Mouse (Mus musculus) heart, embryonic 14.5 days (tissue): ENCODE data around the gene Gpr161. TPM values are rescaled to one million over a fixed set of nuclear protein-coding genes. Genes with fewer than 3 reads are reported as not detected.

Experiments
- ATAC-seq: fragments of 200-750 bp; cut with Nextera tagmentation; 2 replicates; pipeline ENCODE4 v1.8.0; 2017; ENCODE audit warnings: low read depth, moderate TSS enrichment; ENCODE audit not compliant: insufficient number of reproducible peaks, insufficient read depth, low FRiP score
- H3K27ac ChIP-seq, 2 experiments: fragments of 200-500 bp in 1 of 2; fragments of 300-500 bp in 1 of 2; sonication (generic) in 1 of 2; replicated peaks in 1 of 2; 2 replicates each; pipeline ENCODE4 v1.5.1; 2012 to 2014; ENCODE audit warnings: low read depth in 2 of 2, low read length in 2 of 2, control low read depth in 1 of 2, mild to moderate bottlenecking in 1 of 2, mixed read lengths in 1 of 2; ENCODE audit not compliant: control insufficient read depth in 1 of 2, insufficient read depth in 1 of 2
- H3K27me3 ChIP-seq: fragments of 300-500 bp; sonication (generic); 2 replicates; pipeline ENCODE4 v1.6.1; 2014; ENCODE audit warnings: mild to moderate bottlenecking, low read length, control low read depth; ENCODE audit not compliant: control insufficient read depth, insufficient read depth
- H3K36me3 ChIP-seq: fragments of 300-500 bp; sonication (generic); 2 replicates; pipeline ENCODE4 v1.6.1; 2014; ENCODE audit warnings: mild to moderate bottlenecking, control low read depth, low read length, mixed read lengths; ENCODE audit not compliant: control insufficient read depth, insufficient read depth
- H3K4me1 ChIP-seq, 2 experiments: fragments of 200-500 bp in 1 of 2; fragments of 300-500 bp in 1 of 2; sonication (generic) in 1 of 2; 2 replicates each; pipeline ENCODE4 v1.6.1; 2012 to 2014; ENCODE audit warnings: low read length in 2 of 2, control low read depth in 1 of 2, mixed read lengths in 1 of 2; ENCODE audit not compliant: control insufficient read depth in 2 of 2, insufficient read depth in 2 of 2
- H3K4me2 ChIP-seq: fragments of 300-500 bp; sonication (generic); 2 replicates; pipeline ENCODE4 v1.6.1; 2014; ENCODE audit warnings: mild to moderate bottlenecking, low read length
- H3K4me3 ChIP-seq, 2 experiments: fragments of 200-500 bp in 1 of 2; fragments of 300-500 bp in 1 of 2; sonication (generic) in 1 of 2; 2 replicates each; pipeline ENCODE4 v1.5.1; 2012 to 2014; ENCODE audit warnings: low read length in 2 of 2, mild to moderate bottlenecking in 2 of 2, control low read depth in 1 of 2, low read depth in 1 of 2, moderate library complexity in 1 of 2; ENCODE audit not compliant: control insufficient read depth in 1 of 2, insufficient read depth in 1 of 2
- H3K9ac ChIP-seq: fragments of 300-500 bp; sonication (generic); 2 replicates; pipeline ENCODE4 v1.6.1; 2014; ENCODE audit warnings: mild to moderate bottlenecking, low read length
- H3K9me3 ChIP-seq: fragments of 300-500 bp; sonication (generic); 2 replicates; pipeline ENCODE4 v1.6.1; 2016; ENCODE audit warnings: low read length, control low read depth; ENCODE audit not compliant: control insufficient read depth
- WGBS: fragments of 180-500 bp; shearing (Covaris S2); extraction: QIAGEN DNeasy Blood & Tissue Kit; methylation state at CpG from one replicate; pipeline ENCODE4 v1.1.7; 2014; 5-methylcytosine and 5-hydroxymethylcytosine counted together
- polyA plus RNA-seq: library from polyadenylated mRNA; unstranded; fragments of >200 nt; fragmentation: Nextera tagmentation; extraction: Ambion mirVana; gene quantifications from 2 replicates; pipeline ENCODE4 v1.2.1, GENCODE M21; 2014

Gpr161 gene
- polyA plus RNA-seq, 1 experiment from 2014 or later: 1.0 TPM

DNA sequence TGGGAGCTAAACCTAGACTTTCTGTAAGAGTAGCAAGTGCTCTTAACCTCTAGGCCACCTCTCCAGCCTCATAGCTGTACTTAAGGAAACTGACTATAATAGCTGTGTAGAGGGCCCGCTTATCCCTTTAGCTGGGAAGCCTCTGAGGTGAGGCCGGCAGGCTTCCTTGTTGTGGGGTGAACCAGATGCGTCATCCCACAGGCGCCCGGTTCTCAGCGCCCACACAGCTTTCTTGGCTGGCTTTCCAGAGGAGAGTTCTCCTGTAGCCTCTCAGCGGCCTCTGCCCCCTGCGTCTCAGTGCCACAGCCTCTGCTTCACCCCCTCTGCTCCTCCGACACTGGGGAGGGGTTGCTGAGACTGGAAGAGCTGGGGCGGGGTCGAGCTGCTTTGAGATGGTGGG, 20.8 kb downstream of the Gpr161 start:
- Histone ChIP-seq H3K4me2 (no peak overlapping the region), H3K36me3 (peaks cover 22% of the 10 kb centered on the region; the same call in 1 of the 2 replicates), H3K9ac (no peak overlapping the region), H3K27ac (no peak overlapping the region), H3K27me3 (no peaks in the 10 kb centered on the region), H3K4me1 (peaks cover 2 to 6% of the 10 kb centered on the region in 2 experiments; a peak in 3 of 4 replicates), H3K4me3 (no peak overlapping the region), H3K9me3 (no peaks in the 10 kb centered on the region)
- WGBS: 50% methylated on average over 11 of the region's 11 CpGs
- ATAC-seq: no peak

DNA sequence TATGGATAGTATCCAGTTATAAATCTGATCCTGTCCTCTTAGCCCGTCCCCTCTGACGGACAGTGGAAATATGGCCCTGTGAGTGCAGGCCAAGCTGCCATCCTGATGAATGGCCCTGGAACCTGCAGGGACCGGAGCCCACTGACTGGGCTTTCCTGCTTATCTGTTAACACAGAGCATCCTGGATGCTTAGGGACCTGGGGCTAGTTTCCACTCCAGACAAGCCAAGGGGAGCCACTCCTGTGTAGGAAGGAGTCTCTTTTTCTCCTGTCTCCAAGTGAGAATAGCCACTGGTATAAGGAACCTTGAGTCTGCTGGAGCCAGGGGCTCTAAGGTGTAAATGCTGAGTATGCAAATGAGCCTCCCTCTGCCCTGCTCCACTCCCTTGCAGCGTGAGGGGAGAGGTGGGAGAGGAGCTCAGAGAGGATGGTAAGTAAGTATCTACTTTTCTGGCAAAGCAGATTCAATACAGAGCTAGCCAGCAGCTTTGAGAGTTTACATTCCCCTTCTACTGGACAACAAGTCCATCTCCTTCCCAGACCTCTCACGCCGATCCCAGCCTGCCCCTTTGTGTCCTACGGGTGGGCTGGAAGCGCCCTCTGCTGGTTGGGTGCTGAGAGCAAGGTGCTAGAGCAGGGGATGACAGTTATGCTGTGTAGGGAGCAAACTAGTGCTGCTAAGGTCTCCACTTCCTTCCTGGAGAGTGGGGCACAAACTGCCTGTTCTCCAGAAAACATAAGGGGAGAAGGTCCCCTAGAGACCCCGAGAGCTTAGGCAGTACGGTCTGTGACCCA, 24.7 kb downstream of the Gpr161 start:
- peak overlapping the region; percentile 17; the same call in 1 of the 2 replicates for H3K4me2 ChIP-seq
- H3K27ac ChIP-seq: peak overlapping the region; percentile 36 to 65; a peak in 3 of 4 replicates
- WGBS: 32% methylated on average over 10 of the region's 10 CpGs

DNA sequence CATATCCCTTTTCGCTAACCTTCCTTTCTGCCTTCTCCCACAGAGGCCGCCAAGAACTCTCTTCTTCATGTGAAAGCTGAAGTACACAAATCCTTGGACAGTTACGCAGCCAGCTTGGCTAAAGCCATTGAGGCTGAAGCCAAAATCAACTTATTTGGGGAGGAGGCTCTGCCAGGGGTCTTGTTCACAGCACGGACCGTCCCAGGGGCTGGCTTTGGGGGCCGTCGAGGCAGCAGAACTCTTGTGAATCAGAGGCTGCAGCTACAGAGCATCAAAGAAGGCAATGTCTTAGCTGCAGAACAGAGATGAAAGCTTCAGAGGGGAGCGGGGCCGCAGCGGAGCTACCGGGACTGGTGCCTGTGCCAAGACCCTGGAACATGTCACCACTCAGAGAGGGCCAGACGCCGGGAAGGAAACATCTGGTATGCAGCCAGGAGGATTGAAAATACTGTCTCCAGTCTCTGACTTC, 25.8 kb downstream of the Gpr161 start:
- WGBS: 45% methylated on average over 13 of the region's 13 CpGs
- Histone ChIP-seq H3K36me3 (peaks cover 14% of the 10 kb centered on the region; the same call in 1 of the 2 replicates), H3K4me1 (peaks cover 4 to 9% of the 10 kb centered on the region in 2 experiments), H3K27me3 (no peaks in the 10 kb centered on the region), H3K27ac (peak overlapping the region; percentile 19 to 65; a peak in 2 of 4 replicates), H3K4me3 (no peak overlapping the region), H3K4me2 (peak overlapping the region; percentile 16; the same call in 1 of the 2 replicates), H3K9ac (no peak overlapping the region), H3K9me3 (no peaks in the 10 kb centered on the region)
- ATAC-seq: peak; percentile 38; the same call in 1 of the 2 replicates

More for the DNA sequence above, 24.7 kb downstream of the Gpr161 start:
- no peaks in the 10 kb centered on the region for H3K9me3 ChIP-seq
- no peaks in the 10 kb centered on the region for H3K27me3 ChIP-seq
- H3K4me3 ChIP-seq: no peak overlapping the region
- H3K9ac ChIP-seq: peak overlapping the region; percentile 10; the same call in 1 of the 2 replicates
- ATAC-seq: no peak
- peaks cover 4 to 9% of the 10 kb centered on the region in 2 experiments for H3K4me1 ChIP-seq
- H3K36me3 ChIP-seq: peaks cover 14% of the 10 kb centered on the region; the same call in 1 of the 2 replicates

DNA sequence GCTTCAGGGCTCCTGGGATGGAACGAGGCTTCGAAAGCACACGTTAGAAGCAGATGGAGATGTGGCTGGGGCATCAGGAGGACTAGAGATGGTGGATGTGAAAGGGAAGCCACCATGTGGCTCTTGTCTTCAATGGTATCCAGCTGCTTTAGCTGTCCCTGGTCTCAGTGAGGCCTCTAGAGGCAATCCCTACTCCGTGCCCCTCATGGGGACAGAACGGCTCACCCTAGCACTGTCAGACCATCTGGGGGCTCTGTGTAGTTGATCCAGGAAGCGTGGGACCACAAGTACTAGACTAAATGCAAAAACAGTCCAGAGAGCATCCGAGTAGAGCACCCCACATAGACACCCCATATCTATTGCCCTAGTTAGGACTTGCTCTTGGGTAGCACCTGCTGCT, 26.3 kb downstream of the Gpr161 start:
- 79% methylated on average over 7 of the region's 7 CpGs for WGBS

DNA sequence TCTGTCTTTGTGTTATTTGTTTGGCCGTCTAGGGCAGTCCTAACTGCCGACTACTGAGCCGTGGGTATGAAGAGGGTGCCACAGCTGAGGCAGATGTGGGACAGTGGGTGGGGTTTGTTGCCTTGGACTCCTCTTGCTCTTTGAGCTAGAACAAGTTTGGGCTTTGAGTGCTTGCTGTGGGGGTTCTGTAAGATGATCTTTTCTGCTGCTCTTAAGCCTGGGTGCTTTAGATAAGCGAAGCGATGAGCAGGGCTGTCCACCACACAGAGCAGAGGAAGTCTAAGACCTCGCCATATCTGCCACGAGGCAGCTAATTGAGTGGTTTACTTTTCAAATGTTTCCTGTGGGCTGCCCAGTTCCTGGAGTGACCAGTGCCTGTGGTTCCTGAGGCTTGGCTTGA, 27.3 kb downstream of the Gpr161 start:
- H3K36me3 ChIP-seq: peaks cover 6% of the 10 kb centered on the region; the same call in 1 of the 2 replicates
- H3K9ac ChIP-seq: no peak overlapping the region
- WGBS: 30% methylated on average over 7 of the region's 7 CpGs
- no peak overlapping the region for H3K27ac ChIP-seq
- no peak overlapping the region for H3K4me3 ChIP-seq
- peaks cover 4 to 9% of the 10 kb centered on the region in 2 experiments for H3K4me1 ChIP-seq
- H3K9me3 ChIP-seq: no peaks in the 10 kb centered on the region
- no peak overlapping the region for H3K4me2 ChIP-seq
- no peaks in the 10 kb centered on the region for H3K27me3 ChIP-seq
- no peak for ATAC-seq

More for the DNA sequence above, 26.3 kb downstream of the Gpr161 start:
- Histone ChIP-seq H3K4me2 (no peak overlapping the region), H3K9ac (no peak overlapping the region), H3K27me3 (no peaks in the 10 kb centered on the region), H3K27ac (peak overlapping the region in 1 of 2 experiments; percentile 65; a peak in 1 of 4 replicates), H3K9me3 (no peaks in the 10 kb centered on the region), H3K4me3 (no peak overlapping the region), H3K4me1 (peaks cover 4 to 9% of the 10 kb centered on the region in 2 experiments), H3K36me3 (peaks cover 14% of the 10 kb centered on the region; the same call in 1 of the 2 replicates)
- ATAC-seq: no peak

DNA sequence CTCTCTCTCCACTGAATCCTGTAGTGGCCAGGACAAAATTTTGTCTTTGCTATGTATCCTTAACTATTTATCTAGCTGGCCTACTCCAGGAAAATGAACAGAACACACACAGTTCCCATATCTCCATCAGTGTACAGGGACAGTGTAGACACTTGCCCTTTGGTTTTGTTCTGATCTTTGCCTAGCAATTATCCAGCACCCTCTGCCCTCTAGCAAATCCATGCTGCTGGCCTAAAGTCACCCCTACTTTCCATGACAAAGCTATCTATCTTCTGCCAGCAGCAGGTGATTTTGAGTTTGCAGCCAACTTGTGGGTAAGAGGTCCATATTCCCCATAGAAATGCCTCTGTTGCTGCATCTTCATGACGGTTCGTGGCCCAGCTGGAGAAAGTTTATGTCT, 31.8 kb downstream of the Gpr161 start:
- H3K36me3 ChIP-seq: peaks cover 12% of the 10 kb centered on the region
- H3K4me3 ChIP-seq: no peak overlapping the region
- no peaks in the 10 kb centered on the region; a peak in 1 of 4 replicates for H3K4me1 ChIP-seq
- 76% methylated on average over 2 of the region's 2 CpGs for WGBS
- H3K4me2 ChIP-seq: no peak overlapping the region
- no peak overlapping the region for H3K9ac ChIP-seq
- no peak overlapping the region for H3K27ac ChIP-seq
- no peaks in the 10 kb centered on the region for H3K9me3 ChIP-seq
- H3K27me3 ChIP-seq: no peaks in the 10 kb centered on the region
- no peak for ATAC-seq

DNA sequence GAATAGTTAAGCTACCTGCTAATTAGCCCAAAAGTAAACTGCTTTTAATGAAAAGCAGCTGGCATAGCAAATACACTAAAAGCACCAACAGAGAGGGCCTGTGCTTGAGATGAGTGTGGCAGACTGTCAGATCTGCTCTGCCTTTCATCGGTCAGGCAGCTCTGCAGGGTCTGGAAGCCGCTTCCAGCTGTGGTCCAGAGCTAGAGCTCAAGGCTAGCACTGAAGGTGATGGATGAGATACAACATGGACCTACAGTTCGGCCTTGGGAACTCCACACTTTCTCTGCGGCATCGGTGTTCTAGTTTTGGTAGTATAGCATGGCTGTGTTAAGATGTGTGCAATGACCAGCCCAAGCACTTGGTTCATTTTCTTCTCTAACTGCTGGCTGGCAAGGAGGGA, 32.2 kb downstream of the Gpr161 start:
- Histone ChIP-seq H3K9me3 (no peaks in the 10 kb centered on the region), H3K36me3 (peaks cover 16% of the 10 kb centered on the region), H3K4me2 (no peak overlapping the region), H3K4me1 (no peaks in the 10 kb centered on the region; a peak in 1 of 4 replicates), H3K27me3 (no peaks in the 10 kb centered on the region), H3K4me3 (no peak overlapping the region), H3K9ac (no peak overlapping the region), H3K27ac (no peak overlapping the region)
- 60% methylated on average over 5 of the region's 5 CpGs for WGBS
- ATAC-seq: no peak
